Mouse (Mus musculus) gastrocnemius, postnatal 36 days (tissue): ENCODE measurements around the gene Thbs1. TPM values are rescaled to one million over a fixed set of nuclear protein-coding genes. Genes with fewer than 3 reads are reported as not detected.
"Not testable (repeated sequence)": the region's sequence is repeated elsewhere in the genome, so short reads cannot be mapped to it uniquely, and the experiment has no call there.

Experiments
- DNase-seq, 2 experiments: peaks; one replicate each; pipeline ENCODE4 v3.0.0; 2022
- intact Hi-C: fragments of 180-260 bp; cut with DNase I; formaldehyde crosslinking; loops from one replicate; pipeline ENCODE4 v1.15.1; 2025
- total RNA-seq, 2 experiments: library from RNA; stranded (reverse); gene quantifications; 2 replicates each; pipeline ENCODE4 v1.2.3; 2021

Gene Thbs1
- total RNA-seq, 2 experiments from 2014 or later, result 7.4 to 7.7 TPM

DNA sequence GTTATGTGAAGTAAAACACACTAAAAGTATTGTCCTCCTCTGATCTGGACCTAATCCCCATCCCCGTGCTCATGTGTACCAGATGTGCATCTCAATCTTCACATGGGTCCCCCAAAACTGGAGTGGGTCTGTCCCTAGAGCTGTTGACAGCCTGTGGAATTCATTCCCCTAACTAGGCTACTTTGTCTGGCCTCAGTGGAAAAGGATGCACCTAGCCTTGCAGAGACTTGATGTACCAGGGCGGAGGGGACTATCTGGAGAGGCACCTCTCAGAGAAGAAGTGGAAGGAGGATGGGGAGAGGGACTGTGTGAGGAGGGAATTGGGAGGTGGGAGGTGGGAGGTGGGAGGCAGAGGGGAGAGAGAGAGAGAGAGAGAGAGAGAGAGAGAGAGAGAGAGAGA lies 26.1 kb downstream of the Thbs1 start:
- intact Hi-C loops, result no loop called here
- no peak for DNase-seq

DNA sequence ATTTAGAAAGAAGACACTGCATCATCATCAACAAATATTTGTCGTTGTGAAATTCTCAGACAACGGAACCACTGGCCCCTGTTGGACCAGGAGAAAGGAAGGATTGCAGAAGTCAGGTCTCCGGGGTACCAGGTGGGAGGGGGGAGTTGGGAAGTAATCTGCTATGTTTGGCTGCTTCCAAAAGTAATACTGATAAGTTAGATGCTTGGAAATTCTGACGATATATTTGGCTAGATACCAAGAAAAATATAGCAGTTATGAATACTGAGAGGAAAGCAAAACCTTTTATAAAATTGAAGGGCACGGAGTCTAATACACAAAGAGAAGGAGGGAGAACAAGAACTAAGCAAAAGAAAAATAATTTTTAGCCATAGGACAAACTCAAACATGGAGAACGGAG lies 27.6 kb downstream of the Thbs1 start:
- intact Hi-C loops, result no loop called here
- DNase-seq, result no peak

- intact Hi-C loops, result no loop called here
- DNase-seq, result no peak
Measured at GRCm38 (mm10) chr2:118141651-118142050, 30.0 kb downstream of the Thbs1 start.

DNA sequence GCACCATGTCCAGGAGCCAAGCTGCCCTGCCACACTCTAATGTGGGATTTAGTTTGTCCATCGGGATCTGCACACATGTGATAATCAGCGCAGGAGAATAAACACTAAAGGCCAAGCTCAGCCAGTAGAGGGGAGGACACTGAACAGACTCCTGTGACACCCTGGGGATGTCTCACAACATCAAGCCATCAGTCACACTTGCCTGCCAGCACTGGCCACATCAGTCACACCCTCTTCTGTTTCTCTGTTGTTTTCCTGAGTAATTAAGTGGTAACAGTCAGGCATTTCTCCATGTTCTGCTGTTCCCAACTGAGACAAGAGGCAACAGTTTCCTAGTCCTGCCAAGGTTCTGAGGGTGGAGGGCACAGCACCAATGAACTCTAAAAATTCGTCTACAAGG lies 36.1 kb downstream of the Thbs1 start:
- DNase-seq, intact Hi-C loops: not testable (repeated sequence)

DNA sequence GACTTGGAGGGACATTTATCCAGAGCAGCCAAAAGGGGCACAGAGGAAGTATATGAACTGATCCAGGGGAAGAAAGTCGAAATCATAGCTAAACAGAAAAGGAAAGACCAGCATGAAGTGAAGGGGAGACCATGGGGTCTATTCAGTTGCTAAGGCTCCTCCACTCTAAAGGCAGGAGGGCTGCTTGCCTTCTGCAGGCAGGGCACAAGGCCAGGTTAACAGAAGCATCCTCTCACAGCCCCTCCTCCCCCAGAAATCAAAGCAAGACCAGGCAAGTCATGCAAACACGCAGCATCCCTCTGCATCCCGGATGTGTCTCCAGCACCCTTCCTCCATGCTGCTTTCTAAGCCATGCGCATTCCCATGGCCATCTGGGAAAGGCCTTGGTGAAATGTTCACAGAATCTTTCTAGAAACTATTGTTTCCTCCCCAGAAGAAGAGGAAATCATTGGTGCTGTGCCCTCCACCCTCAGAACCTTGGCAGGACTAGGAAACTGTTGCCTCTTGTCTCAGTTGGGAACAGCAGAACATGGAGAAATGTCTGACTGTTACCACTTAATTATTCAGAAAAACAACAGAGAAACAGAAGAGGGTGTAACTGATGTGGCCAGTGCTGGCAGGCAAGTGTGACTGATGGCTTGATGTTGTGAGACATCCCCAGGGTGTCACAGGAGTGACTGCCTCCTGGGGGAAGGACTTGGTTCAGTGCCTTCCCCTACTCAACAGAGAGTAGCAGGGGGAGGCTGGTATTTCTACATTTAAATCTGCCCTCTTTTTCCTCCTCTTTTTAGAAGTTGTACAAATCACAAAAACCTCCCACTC lies 36.9 kb downstream of the Thbs1 start:
- intact Hi-C loops, result no loop called here
- DNase-seq, result no peak

GRCm38 (mm10) chr2:118149855-118150563 lies 38.3 kb downstream of the Thbs1 start:
- intact Hi-C loops, result no loop called here
- peak; percentile 29 to 34 for DNase-seq

- intact Hi-C loops, result no loop called here
Measured at GRCm38 (mm10) chr2:118158095-118158494, 46.4 kb downstream of the Thbs1 start.

DNA sequence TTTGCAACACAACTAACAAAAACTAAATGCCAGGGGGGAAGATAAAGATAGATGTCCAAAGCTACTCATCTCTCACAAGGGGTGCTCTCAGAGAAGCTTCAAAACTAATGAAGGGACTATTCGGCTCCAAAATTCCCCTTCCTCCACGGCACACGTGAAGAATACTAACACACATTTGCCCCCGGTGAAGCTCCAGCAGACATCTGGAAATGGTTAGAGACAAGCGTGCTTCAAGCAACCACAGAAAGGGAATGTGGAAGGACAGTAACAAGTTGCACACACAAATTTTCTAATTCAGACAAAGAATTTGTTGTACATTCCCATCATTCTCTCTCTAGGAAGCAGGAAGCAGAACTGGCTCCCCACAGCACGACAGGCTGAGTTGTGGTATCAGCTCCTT lies 47.5 kb downstream of the Thbs1 start:
- intact Hi-C loops, result no loop called here
- no peak for DNase-seq

More at GRCm38 (mm10) chr2:118158095-118158494, 46.4 kb downstream of the Thbs1 start:
- no peak for DNase-seq

- DNase-seq, result no peak
- intact Hi-C loops, result no loop called here
Measured at GRCm38 (mm10) chr2:118160547-118160946, 48.9 kb downstream of the Thbs1 start.

DNA sequence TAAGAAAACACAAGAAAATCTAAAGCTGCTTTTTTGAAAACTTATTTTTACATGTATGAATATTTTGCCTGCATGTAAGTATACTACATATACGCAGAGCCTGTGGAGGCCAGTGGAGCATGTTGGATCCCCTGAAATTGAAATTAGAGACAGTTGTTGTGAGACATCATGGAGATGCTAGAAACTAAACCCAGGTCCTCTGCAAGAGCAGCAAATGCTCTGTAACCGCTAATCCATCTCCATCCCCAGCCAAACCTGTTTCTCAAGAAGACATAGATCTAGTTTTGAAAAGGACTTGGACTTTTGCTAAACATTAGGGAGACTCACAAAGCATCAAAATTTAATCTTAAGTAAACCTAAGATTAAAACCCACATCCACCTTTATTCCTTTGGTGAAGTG lies 49.3 kb downstream of the Thbs1 start:
- no peak for DNase-seq
- intact Hi-C loops, result no loop called here

DNA sequence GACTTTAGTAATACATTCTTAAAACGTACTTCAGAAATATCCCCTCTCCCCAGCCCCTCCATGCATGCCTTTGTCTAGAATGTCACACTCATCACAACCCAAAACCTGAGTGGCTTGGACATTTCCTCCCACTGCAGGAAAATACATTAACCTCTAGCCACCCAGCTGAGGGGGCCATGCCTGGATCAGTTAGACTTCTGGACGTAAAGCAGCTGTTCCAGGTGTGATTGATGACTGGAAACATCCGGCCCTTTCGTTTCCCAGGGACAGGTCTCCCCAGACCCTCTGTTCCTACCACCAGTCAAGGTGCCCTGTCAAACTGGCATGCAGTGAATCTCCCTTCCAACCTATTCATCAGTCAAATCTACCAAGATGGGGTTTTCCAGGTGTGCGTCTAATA lies 50.8 kb downstream of the Thbs1 start:
- intact Hi-C loops, result no loop called here
- no peak for DNase-seq

- intact Hi-C loops, result no loop called here
- DNase-seq, result no peak
Measured at GRCm38 (mm10) chr2:118164137-118164536, 52.5 kb downstream of the Thbs1 start.

GRCm38 (mm10) chr2:118165691-118166090 lies 54.0 kb downstream of the Thbs1 start:
- no peak for DNase-seq
- intact Hi-C loops, result no loop called here

DNA sequence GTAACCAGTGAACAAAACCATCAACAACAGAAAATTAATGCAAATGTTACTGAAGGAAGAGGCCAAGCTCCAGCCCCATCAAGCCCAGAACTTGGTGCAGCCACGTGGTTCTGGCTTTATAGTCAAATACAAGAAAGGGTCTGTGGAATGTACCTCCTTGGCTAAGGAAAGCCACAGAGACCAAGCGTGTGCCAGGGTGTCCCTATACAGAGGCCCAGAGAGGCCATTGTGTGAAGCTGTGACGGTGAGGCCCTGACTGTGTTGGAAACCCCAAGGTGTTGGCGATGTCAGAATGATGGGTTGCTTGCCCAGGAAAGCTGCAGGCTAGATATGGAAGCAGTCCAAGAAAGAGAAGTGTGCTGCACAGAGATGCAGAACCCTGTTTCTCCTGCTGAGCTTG lies 56.1 kb downstream of the Thbs1 start:
- DNase-seq, result no peak
- intact Hi-C loops, result no loop called here

DNA sequence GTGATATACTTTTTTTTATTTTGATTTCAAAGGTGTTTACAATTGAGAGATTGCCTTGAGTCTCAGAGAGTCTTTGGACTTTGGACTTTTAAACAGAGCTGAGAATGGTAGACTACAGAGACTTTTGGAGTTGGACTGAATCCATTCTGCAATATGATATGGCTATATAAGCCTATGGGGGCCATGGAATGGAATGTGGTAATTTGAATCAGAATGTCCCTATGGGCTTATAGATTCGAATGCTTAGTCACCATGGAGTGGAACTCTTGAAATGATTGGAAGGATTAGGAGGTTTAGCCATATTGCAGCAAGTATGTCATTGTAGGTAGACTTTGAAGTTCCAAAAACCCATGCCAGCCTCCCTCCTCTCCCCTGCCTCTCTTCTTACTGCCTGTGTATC lies 56.5 kb downstream of the Thbs1 start:
- intact Hi-C loops, result no loop called here
- DNase-seq, result no peak

GRCm38 (mm10) chr2:118174558-118175383 lies 63.1 kb downstream of the Thbs1 start:
- intact Hi-C loops, result no loop called here
- DNase-seq, result no peak

Other genes starting within 250 kb of the Thbs1 start
- not detected for gene Fsip1, start 145.1 kb downstream of the Thbs1 start, total RNA-seq